Mouse (Mus musculus) retina, postnatal 1 day (tissue): ENCODE measurements at regions not wholly inside any gene's neighbourhood (a gene's known extent, or its start where the extent isn't known, plus 50 kb on each side); places are given as distances from the start of the nearest gene placed in this dataset.

ENCODE experiments used
- DNase-seq: peaks from one replicate; pipeline ENCODE4 v3.0.0-alpha.2; 2012

DNA sequence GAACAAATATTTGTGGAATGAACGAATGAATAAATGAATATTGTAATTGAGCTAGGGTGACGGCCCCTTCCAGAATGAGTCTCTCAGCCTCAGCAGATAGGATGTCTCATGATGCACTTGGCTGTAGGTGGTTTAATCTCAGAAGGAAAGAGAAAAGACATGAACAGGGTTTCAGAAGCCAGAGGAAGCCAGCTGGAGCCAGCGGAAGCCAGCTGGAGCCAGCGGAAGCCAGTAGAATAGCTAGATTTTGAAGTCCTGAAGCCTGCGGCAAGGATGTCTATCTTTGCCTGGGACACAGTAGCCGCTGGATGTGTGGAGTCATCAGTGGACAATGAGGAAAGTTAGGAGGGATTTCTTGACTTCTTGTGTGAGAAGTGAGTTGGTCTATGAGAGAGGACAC lies 188.3 kb upstream of the Ppp2r3a start:
- no peak for DNase-seq

GRCm38 (mm10) chr9:101438564-101439180 lies 187.1 kb upstream of the Ppp2r3a start:
- no peak for DNase-seq

GRCm38 (mm10) chr9:101424974-101425670 lies 173.5 kb upstream of the Ppp2r3a start:
- no peak for DNase-seq

DNA sequence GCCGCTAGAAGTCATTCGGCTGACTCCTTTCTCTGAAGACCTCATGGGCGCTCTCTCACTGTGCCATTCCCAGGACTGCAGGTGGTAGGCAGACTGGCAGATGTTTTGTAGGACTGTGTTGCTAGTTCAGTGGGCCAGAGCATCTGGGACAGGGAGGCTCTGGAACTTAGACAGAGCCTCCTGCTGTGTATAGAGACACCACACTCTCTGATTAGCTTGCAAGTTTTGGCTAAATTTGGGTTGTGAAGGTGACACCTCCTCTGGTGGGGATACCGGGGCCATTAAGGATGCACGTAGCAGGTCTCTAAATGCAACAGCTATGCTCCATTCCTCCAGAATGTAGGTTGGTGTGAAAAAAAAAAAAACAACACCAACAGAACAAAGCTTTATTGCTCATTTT lies 171.4 kb upstream of the Ppp2r3a start:
- no peak for DNase-seq

GRCm38 (mm10) chr9:101422006-101422405 lies 170.4 kb upstream of the Ppp2r3a start:
- no peak for DNase-seq

- no peak for DNase-seq
These were observed 169.5 kb upstream of the Ppp2r3a start for GRCm38 (mm10) chr9:101421136-101421535.

GRCm38 (mm10) chr9:101420181-101420580 lies 168.6 kb upstream of the Ppp2r3a start:
- DNase-seq: no peak

GRCm38 (mm10) chr9:101417660-101418059 lies 166.1 kb upstream of the Ppp2r3a start:
- no peak for DNase-seq

DNA sequence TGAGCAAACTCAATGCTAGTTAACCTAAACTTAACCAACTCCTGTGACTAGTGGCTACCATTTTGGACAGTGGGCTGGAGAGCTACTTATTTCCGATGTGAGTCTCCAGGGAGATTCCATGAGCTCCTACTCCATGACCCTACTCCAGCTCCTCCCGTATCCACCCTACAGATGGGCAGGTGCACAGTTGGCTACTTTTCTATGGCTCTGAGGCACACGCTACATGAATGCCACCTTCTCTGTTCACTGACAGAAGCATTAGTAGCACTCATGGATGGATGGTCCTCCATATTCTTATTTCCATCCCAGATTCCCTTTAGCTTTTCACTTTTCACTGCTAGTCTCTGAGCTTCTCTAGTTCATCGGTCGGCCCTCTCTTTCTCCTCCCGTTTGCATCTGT lies 164.7 kb upstream of the Ppp2r3a start:
- DNase-seq: no peak

- DNase-seq: no peak
These were observed 161.6 kb upstream of the Ppp2r3a start for GRCm38 (mm10) chr9:101413071-101413633.

DNA sequence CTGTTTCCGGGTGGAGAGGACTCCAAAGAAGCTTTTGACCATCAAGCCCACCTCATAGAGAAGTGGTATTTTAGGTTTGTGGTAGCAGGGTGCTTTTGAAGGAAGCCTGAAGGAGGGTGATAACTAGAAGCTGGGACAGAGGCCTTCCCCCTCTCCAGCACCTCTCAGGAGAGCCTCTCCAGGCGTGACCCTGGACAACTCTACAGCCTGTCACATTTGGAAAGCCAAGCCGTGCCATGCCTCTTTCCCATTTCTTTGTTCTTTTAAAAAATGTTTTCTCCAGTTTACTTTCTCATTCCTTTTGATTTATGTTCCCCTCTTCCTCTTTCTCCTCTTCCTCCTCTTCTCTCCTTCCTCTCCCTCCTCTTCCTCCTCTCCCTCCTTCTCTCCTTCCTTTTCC lies 160.4 kb upstream of the Ppp2r3a start:
- no peak for DNase-seq

- DNase-seq: peak; percentile 67
These were observed 159.9 kb upstream of the Ppp2r3a start for GRCm38 (mm10) chr9:101411532-101411880.

DNA sequence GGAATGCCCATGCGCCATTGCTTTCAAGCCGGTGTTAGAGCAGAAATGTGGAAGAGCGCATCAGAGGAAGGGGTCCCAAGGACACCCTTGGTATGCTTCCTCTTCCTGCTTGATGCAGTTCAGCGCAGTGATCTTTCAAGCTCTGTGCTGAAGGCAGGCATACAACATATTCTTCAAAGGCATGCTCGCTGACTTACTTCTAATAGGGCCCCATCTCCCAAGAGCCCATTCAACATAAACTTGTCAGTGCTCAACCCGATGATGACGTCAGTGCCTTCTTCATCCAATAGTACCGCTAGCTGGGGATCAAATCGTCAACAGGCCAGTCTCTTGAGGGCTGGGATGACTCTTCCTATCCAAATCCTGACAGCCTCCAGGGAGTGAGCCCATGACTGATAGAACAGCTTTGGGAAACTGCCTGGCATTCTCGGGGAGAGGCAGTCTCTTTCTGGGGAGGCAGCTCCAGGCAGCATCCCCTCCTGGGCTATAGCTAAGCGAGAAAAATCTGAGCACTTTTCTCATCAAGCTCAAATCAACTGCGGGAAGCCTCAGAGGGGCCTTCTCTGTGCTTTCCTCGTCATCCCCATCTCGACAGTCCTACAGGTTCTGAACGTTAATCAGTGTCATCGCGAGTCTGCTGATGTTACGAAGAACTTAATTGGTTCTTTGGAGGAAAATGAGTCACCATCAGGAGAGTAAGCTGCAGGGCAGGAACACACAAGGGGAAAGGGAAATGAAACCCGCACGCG lies 159.4 kb upstream of the Ppp2r3a start:
- DNase-seq: peak; percentile 44

- DNase-seq: no peak
These were observed 158.8 kb upstream of the Ppp2r3a start for GRCm38 (mm10) chr9:101410348-101410747.

DNA sequence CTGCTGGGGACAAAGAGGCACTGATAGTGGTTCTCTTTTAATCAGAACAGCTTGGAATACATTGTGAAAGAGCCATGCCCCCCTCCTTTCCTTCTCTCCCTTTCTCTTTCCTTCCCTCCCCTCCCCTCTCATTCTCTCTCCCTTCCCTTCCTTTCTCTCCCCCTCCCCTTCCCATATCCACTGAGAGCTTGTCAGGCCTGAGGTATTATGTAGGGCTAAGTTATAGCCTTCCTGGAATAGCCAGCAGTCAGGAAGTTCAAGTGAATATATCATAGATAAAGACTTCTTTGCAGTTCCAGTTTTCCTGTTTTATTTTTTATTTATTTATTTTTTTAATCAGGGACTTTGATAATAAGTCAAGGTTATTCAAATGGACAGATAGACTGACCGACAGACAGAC lies 156.5 kb upstream of the Ppp2r3a start:
- no peak for DNase-seq

DNA sequence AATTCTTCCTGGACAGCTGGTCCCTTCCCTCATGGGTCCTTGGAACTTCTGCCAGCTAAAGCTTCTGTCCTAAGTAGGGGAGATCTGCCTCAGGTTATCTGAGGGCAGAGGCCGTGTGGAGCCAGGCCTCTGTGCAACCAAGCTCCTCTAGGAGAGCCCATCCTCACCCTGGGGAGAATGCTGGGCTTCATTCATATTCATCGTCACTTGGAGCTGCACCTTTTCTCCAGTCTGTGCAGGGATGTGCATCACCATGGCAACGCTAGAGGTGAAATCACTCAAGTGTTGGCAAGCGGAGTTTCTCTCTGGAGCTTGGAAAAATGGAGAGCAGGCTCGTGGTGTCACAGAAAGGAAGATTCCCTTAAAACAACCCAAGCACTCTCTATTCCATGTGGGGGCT lies 155.5 kb upstream of the Ppp2r3a start:
- DNase-seq: peak; percentile 60

GRCm38 (mm10) chr9:101404441-101405081 lies 153.0 kb upstream of the Ppp2r3a start:
- DNase-seq: peak; percentile 55

DNA sequence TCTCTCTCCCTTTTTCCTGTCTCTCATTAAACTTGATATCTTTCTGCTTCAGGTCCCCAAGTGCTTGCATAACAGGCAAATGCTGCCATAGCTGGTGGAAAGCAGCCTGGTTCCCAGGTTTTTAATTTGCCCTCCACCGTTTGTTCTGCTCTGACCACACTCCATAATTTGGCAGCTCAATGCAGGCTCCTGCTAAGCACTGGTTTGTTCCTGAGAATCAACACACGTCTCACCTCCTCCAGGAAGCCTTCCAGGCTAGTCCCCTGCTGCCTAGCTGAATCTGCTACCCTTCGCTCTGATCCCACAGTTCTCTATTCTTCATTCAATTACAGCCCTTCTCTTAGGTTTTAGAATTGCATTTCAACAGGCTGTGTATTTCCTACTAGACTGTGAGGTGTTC lies 152.4 kb upstream of the Ppp2r3a start:
- DNase-seq: no peak

- no peak for DNase-seq
These were observed 151.1 kb upstream of the Ppp2r3a start for GRCm38 (mm10) chr9:101402544-101403194.

GRCm38 (mm10) chr9:101401416-101401815 lies 149.8 kb upstream of the Ppp2r3a start:
- no peak for DNase-seq

- DNase-seq: no peak
These were observed 147.3 kb upstream of the Ppp2r3a start for GRCm38 (mm10) chr9:101398858-101399257.

GRCm38 (mm10) chr9:101369380-101369779 lies 117.8 kb upstream of the Ppp2r3a start:
- no peak for DNase-seq

- no peak for DNase-seq
These were observed 105.0 kb upstream of the Ppp2r3a start for GRCm38 (mm10) chr9:101356607-101357006.
